Mouse (Mus musculus) spleen, adult 12 weeks (tissue): ENCODE results near the gene Washc4.
"Not testable (repeated sequence)": the region's sequence is repeated elsewhere in the genome, so short reads cannot be mapped to it uniquely, and the experiment has no call there.

Experiments
- DNase-seq: peaks from one replicate; pipeline ENCODE4 v3.0.0; 2022; ENCODE audit warnings: low spot score

Gene Washc4

GRCm38 (mm10) chr10:83543439-83544102 lies at the start of gene Washc4:
Gene Washc4 (plus strand): TSS chr10:83543752.
- DNase-seq = peak; percentile 90

GRCm38 (mm10) chr10:83497321-83497720 lies 46.2 kb upstream of the Washc4 start:
- DNase-seq = no peak

- DNase-seq = peak; percentile 6
These were observed 34.4 kb upstream of the Washc4 start for GRCm38 (mm10) chr10:83508962-83509660.

DNA sequence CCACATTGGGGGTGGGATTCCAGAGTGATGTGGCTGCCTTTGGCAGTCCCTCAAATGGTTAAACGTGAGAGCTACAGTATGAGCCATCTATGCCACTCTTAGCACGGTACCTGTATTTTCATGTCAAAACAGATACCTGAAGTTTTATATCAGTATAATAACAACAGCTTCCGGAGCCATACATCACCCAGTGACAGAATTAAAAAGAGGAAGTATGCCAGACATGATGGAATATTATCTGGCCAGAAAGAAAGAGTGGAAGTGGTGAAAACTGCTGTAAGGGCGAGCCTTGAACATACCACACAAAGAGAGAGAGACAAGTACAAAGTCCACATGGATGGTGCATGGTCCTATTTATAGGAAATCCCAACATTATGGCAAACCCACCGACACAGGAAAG lies 32.2 kb upstream of the Washc4 start:
- DNase-seq = no peak

GRCm38 (mm10) chr10:83513736-83514135 lies 29.8 kb upstream of the Washc4 start:
- no peak for DNase-seq

GRCm38 (mm10) chr10:83520990-83521389 lies 22.6 kb upstream of the Washc4 start:
- DNase-seq = no peak

DNA sequence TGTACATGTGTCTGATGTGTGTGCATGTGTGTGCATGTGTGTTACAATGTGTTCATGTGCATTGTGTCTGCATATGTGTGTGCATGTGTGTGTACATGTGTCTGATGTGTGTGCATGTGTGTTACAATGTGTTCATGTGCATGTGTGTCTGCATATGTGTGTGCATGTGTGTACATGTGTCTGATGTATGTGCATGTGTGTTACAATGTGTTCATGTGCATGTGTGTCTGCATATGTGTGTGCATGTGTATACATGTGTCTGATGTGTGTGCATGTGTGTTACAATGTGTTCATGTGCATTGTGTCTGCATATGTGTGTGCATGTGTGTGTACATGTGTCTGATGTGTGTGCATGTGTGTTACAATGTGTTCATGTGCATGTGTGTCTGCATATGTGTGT lies 19.3 kb upstream of the Washc4 start:
- DNase-seq = not testable (repeated sequence)

- no peak for DNase-seq
These were observed 13.1 kb upstream of the Washc4 start for GRCm38 (mm10) chr10:83530384-83530967.

GRCm38 (mm10) chr10:83533258-83533909 lies 10.2 kb upstream of the Washc4 start:
- DNase-seq = no peak

GRCm38 (mm10) chr10:83533910-83534283 lies 9.7 kb upstream of the Washc4 start, which contains the start of gene Aldh1l2:
Gene Aldh1l2 (minus strand): TSS chr10:83534140.
- DNase-seq = peak; percentile 12

DNA sequence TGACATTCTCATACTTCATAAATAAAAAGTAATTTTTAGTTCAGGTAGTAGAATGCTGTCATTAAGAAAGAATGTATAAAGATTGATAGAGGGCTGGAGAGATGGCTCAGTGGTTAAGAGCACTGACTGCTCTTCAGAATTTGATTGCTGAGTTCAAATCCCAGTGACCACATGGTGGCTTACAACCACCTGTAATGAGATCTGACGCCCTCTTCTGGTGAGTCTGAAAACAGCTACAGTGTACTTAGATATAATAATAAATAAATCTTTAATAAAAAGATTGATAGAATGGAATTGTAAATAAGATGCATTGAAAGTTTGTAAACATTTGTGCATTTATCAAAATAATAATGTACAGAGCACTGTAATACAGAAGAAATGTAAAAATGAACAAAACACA lies 7.1 kb upstream of the Washc4 start:
- DNase-seq = no peak

- DNase-seq = no peak
These were observed 4.1 kb upstream of the Washc4 start for GRCm38 (mm10) chr10:83539311-83539980.

GRCm38 (mm10) chr10:83540092-83540491 lies 3.5 kb upstream of the Washc4 start:
- DNase-seq = no peak

DNA sequence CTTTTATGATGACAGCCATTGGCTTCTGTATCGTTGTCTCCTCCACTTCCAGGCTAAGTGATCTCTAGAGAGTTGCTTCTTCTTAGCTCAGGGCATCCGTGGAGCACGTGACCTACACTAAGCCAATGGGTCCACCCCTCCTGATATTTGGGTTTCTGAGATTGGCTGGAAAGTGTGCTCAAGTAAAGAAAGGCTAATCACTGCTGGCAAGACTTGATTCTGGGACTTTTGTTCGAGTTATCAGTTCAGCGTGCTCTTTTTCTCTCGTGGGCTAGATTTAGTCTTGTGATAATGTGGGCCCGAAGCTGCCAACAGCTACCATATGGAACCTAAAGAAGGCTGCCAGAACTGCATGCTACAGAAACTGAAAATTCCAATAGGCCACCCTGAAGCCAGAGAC lies 1.3 kb upstream of the Washc4 start:
- DNase-seq = no peak

GRCm38 (mm10) chr10:83544103-83544479 lies 539 bp downstream of the Washc4 start:
- no peak for DNase-seq

DNA sequence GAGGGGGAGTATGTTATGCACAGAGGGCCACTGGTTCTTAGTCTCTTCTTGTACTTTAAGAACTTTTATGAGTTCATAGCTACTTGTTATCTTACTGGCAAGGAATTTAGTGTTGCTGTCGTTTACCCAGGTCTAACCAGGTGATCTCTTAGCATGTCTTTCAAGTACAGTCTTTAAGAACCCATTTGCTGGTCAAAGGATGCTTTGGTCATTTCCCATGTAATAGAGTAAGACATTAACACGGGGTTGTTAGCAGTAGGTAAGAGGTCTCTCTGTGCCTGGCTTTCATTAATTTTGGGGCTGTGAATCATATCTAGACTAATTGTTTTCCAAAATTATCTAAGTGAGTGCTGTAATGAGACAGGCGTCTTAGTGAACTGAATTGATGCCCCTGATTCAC lies 1.8 kb downstream of the Washc4 start:
- no peak for DNase-seq

DNA sequence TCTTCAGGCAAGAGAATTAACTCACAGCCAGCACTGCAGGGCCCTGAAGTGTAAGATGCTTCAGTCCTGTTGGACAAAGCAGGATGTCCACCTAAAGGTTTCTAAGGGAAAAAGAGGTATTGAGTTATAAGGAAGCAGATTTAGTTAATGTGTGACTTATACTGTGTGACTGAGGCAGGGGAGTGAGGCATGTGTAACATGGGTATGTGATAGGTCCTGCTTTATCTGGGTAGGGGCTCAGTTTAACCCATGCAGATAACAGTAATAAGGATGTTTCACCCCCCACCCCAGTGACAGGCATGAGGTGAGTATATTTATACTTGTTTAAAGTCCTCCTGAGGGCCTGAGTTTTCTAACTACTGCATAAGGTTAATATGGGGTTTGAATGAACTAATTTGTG lies 19.5 kb downstream of the Washc4 start:
- DNase-seq = no peak

DNA sequence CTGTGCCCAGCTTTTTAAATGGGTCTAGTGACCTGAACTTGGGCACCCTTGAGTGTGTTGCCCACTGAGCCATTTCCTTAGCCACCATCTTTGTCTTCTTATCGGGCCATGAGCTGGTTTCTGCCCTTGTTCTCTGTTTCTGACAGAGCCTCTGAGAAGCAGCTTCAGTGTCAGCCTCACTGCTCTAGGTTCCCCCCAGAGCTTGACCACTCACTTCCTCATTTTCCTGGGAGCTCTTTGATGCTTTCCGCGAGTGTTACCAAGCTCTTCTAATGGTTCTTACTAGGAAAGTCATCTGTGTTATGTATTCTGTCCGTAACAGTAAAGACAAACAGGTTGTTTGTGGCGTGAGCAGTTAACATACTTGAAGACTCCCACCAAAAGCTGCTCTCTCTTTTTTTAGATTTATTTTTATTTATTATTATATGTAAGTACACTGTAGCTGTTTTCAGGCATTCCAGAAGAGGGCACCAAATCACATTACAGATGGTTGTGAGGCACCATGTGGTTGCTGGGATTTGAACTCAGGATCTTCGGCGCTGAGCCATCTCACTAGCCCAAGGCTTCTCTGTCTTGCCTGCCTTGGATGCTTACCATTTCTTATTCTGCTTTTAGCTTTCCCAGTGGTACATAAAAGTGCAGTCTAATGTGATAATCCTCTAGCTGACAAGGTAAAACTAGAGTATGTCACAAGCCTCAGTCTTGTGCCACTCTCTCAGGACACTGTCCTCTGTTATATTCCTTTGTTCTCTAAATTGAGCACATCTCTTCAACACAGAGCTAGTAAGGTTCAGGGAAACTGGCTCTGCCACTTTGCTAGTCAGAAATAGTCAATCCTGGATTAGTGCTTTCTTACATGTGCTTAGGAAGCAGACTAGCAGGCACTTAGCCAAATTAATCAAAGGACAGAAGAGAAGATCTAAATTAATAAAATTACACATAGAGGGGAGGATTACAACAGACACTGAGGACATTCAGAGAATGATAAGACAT lies 22.2 kb downstream of the Washc4 start:
- no peak for DNase-seq

DNA sequence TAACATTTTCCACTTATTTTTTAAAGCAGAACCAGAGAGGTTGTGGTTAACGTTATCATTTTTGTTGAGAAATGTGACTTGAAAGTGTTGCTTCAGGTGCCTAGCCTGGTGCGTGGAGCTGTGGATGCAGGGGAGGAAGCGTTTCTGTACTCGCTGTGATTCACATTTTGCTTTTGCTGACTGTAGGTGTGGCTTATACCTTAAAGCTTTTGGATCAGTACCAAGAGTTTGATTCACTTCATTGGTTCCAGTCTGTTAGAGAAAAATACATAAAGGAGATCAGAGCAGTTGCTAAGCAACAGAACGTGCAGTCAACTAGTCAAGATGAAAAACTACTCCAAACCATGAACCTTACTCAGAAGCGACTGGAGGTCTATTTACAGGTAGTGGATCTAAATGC lies 47.2 kb downstream of the Washc4 start:
- DNase-seq = no peak

DNA sequence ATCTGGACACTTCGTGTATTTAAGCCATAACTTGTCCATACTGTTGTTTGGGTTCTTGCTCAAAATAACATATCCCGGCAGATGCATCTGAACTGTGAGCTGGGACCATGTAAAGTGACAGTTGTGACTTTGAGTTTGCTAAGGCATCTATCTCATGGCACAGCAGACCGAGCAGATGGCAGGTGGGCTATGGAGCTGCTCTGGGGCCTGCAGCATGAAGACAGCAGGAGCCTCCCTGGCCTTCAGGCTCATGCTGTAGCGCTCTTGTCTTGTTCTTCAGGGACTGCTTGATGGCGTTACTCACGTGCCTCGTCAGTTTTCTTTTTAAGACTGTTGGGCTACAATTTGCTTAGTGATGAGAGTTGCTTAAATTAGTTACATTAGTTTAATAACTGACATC lies 49.1 kb downstream of the Washc4 start:
- no peak for DNase-seq

DNA sequence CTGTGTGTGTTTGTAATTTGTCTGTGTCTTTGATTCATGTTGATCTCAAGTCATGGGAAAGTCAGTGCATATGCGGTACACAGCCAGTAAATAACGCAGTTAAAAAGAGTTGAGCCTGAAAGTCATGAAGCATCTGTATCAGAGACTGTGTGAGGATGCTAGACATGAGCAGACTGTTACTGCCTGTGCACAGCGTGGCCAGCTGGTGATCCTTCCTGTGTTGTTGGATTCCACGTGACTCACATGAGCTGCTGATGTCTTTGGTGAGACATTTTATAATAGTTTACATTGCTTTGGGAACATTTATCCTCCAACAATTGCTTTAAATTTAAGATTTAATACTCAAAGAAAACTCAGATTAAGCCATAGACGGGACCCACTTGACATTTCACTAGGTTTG lies 51.0 kb downstream of the Washc4 start:
- no peak for DNase-seq
